8 mouse cellular contexts compared by ENCODE assay signal in the genomic region with DNA sequence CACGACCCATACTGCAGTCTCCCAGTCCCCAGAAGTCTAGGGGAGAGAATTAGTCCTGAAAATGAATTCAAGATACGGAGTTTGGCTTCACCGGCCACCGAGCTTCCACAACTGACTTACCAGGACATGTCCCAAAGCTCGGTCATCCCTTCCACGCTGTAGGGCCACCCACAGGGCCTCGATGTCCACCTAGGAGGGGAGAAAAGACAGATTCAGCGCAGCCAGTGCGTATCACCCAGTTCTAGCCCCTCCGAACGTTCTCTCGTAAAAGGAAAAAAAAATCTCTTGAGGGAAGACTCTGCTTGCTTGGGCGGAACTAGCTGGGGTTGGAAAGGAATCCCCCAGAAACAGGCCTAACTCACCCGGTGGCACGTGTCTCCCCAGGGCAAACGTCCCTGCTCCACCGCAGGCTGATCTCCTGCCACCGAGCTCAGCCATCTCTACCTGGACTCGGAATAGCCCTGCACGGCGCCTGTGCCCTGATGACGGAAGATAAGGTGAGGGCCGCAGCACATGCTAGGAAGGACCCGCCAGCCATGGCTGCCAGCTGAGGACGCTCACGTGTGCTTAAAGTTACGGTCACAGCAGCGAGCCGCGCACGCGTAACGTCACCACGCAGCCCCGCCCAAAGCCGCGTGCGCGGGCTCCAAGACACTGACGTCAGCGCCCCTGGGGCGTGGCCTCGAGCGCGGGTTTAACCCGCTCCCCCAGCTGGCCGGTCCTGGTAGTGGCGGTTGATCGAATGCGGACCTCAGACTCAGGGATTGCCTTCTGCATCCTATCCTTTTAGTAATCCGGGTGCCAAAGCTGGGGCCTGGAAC. TPM values are rescaled to one million over a fixed set of nuclear protein-coding genes. Genes with fewer than 3 reads are reported as not detected.
DNase-seq lines count a peak whose midpoint lies in the region; ATAC-seq and TF ChIP-seq lines count a peak whose summit lies in the region.

No protein-coding gene starts in this region.

- H3K4me3 ChIP-seq in C2C12 (ENCODE audit: insufficient read depth, poor library complexity, severe bottlenecking), result peak overlapping the region; percentile 88
- H3K4me3 ChIP-seq in erythroblast, embryonic 14.5 days (replicated peaks), result peak overlapping the region; percentile 87
- peak overlapping the region; percentile 70 for H3K4me3 ChIP-seq in heart, embryonic 12.5 days
- H3K4me3 ChIP-seq in kidney, postnatal 0 days (replicated peaks; ENCODE audit: low read depth, low read length), result peak overlapping the region; percentile 46
- H3K4me3 ChIP-seq in liver, embryonic 11.5 days (ENCODE audit: low read depth, low read length), result peak overlapping the region; percentile 77
- H3K4me3 ChIP-seq in stomach, embryonic 14.5 days (ENCODE audit: low read depth, low read length), result peak overlapping the region; percentile 73

- H3K9me3 ChIP-seq in erythroblast, embryonic 14.5 days (ENCODE audit: control insufficient read depth, low read length), result no peaks in the 10 kb centered on the region
- 0 out of 2 replicates have a peak, but pooled peaks cover 3% of the 10 kb centered on the region for H3K9me3 ChIP-seq in heart, embryonic 12.5 days (replicated peaks)
- no peaks in the 10 kb centered on the region for H3K9me3 ChIP-seq in kidney, postnatal 0 days (replicated peaks; ENCODE audit: low read length)
- H3K9me3 ChIP-seq in liver, embryonic 11.5 days (ENCODE audit: control insufficient read depth, low read length), result no peaks in the 10 kb centered on the region
- no peaks in the 10 kb centered on the region for H3K9me3 ChIP-seq in stomach, embryonic 14.5 days (ENCODE audit: control insufficient read depth, low read depth, low read length)

- ATAC-seq in heart, embryonic 12.5 days (ENCODE audit: insufficient number of reproducible peaks, low FRiP score), result peak; percentile 98
- peak; percentile 94 for ATAC-seq in kidney, postnatal 0 days (replicated peaks; ENCODE audit: low FRiP score, low read depth)
- ATAC-seq in liver, embryonic 11.5 days (replicated peaks; ENCODE audit: low FRiP score), result peak; percentile 91
- ATAC-seq in stomach, embryonic 14.5 days (ENCODE audit: insufficient number of reproducible peaks, insufficient read depth, low FRiP score, low read depth), result peak; percentile 97

- TF ChIP-seq CTCF in C2C12 (IDR thresholded peaks at IDR 0.05; ENCODE audit: control insufficient read depth, insufficient read depth, insufficient read length), result peak; percentile 62
- TF ChIP-seq CTCF in brain, embryonic 14.5 days (IDR thresholded peaks at IDR 0.05; ENCODE audit: borderline replicate concordance, extremely low read depth, insufficient read depth, insufficient read length), result peak; percentile 70
- TF ChIP-seq CTCF in kidney, postnatal 0 days (IDR thresholded peaks at IDR 0.05; ENCODE audit: low read depth), result peak; percentile 84

- peak overlapping the region; percentile 91 for H3ac ChIP-seq in C2C12 (ENCODE audit: control insufficient read depth, insufficient read length, low read depth)

- peak overlapping the region; percentile 92 for H3K9ac ChIP-seq in heart, embryonic 12.5 days
- H3K9ac ChIP-seq in kidney, postnatal 0 days (ENCODE audit: low read depth, low read length), result peak overlapping the region; percentile 70
- peak overlapping the region; percentile 74 for H3K9ac ChIP-seq in liver, embryonic 11.5 days (ENCODE audit: low read depth, low read length)
- H3K9ac ChIP-seq in stomach, embryonic 14.5 days (replicated peaks; ENCODE audit: low read depth, low read length), result peak overlapping the region; percentile 90

- WGBS in heart, embryonic 12.5 days, result under 1% methylated on average over 51 of the region's 51 CpGs
- under 1% methylated on average over 51 of the region's 51 CpGs for WGBS in kidney, postnatal 0 days
- WGBS in liver, embryonic 11.5 days, result under 1% methylated on average over 51 of the region's 51 CpGs
- WGBS in stomach, embryonic 14.5 days, result under 1% methylated on average over 51 of the region's 51 CpGs

- peaks cover 37% of the 10 kb centered on the region for H3K36me3 ChIP-seq in C2C12 (ENCODE audit: control insufficient read depth, insufficient read depth)
- H3K36me3 ChIP-seq in erythroblast, embryonic 14.5 days (ENCODE audit: control insufficient read depth), result peaks cover 32% of the 10 kb centered on the region
- peaks cover 38% of the 10 kb centered on the region for H3K36me3 ChIP-seq in heart, embryonic 12.5 days
- peaks cover 24% of the 10 kb centered on the region for H3K36me3 ChIP-seq in kidney, postnatal 0 days (ENCODE audit: insufficient read depth, low read length)
- peaks cover 25% of the 10 kb centered on the region for H3K36me3 ChIP-seq in liver, embryonic 11.5 days (ENCODE audit: control insufficient read depth, insufficient read depth, low read length)
- H3K36me3 ChIP-seq in stomach, embryonic 14.5 days (ENCODE audit: control insufficient read depth, insufficient read depth, low read length), result peaks cover 28% of the 10 kb centered on the region

- peaks cover 33% of the 10 kb centered on the region for H3K79me3 ChIP-seq in C2C12 (ENCODE audit: low read depth)

- no peaks in the 10 kb centered on the region for H3K27me3 ChIP-seq in C2C12 (ENCODE audit: control insufficient read depth, insufficient read depth, insufficient read length)
- H3K27me3 ChIP-seq in erythroblast, embryonic 14.5 days (ENCODE audit: control insufficient read depth), result no peaks in the 10 kb centered on the region
- no peaks in the 10 kb centered on the region for H3K27me3 ChIP-seq in heart, embryonic 12.5 days (replicated peaks)
- H3K27me3 ChIP-seq in kidney, postnatal 0 days (ENCODE audit: insufficient read depth, low read length), result no peaks in the 10 kb centered on the region
- H3K27me3 ChIP-seq in liver, embryonic 11.5 days (replicated peaks; ENCODE audit: control insufficient read depth, insufficient read depth, low read length), result no peaks in the 10 kb centered on the region
- H3K27me3 ChIP-seq in stomach, embryonic 14.5 days (ENCODE audit: control insufficient read depth, insufficient read depth, low read length), result no peaks in the 10 kb centered on the region

- peaks cover 37% of the 10 kb centered on the region for H3K79me2 ChIP-seq in C2C12 (ENCODE audit: control insufficient read depth, insufficient read depth)

- peaks cover 38% of the 10 kb centered on the region for H3K4me1 ChIP-seq in erythroblast, embryonic 14.5 days (ENCODE audit: control insufficient read depth)
- peaks cover 11% of the 10 kb centered on the region for H3K4me1 ChIP-seq in heart, embryonic 12.5 days (replicated peaks)
- H3K4me1 ChIP-seq in kidney, postnatal 0 days (replicated peaks; ENCODE audit: insufficient read depth, low read length), result peaks cover 6% of the 10 kb centered on the region; the same call in 1 of the 2 replicates
- peaks cover 5% of the 10 kb centered on the region for H3K4me1 ChIP-seq in liver, embryonic 11.5 days (replicated peaks; ENCODE audit: control insufficient read depth, insufficient read depth, low read length)
- H3K4me1 ChIP-seq in stomach, embryonic 14.5 days (ENCODE audit: control insufficient read depth, insufficient read depth, low read length), result no peaks in the 10 kb centered on the region

- H3K4me2 ChIP-seq in heart, embryonic 12.5 days, result peak overlapping the region; percentile 87
- H3K4me2 ChIP-seq in kidney, postnatal 0 days (ENCODE audit: low read length), result peak overlapping the region; percentile 70
- peak overlapping the region; percentile 66 for H3K4me2 ChIP-seq in liver, embryonic 11.5 days
- H3K4me2 ChIP-seq in stomach, embryonic 14.5 days (replicated peaks; ENCODE audit: low read depth, low read length), result peak overlapping the region; percentile 80

- DNase-seq in brain, embryonic 14.5 days (ENCODE audit: low read depth), result peak; percentile 99
- peak; percentile 98 for DNase-seq in kidney, postnatal 0 days (ENCODE audit: low spot score)
- peak; percentile 99 for DNase-seq in liver, embryonic 11.5 days (ENCODE audit: low spot score)
- peak; percentile 100 for DNase-seq in naive thymus-derived CD4-positive, alpha-beta T cell, adult 2 months (ENCODE audit: low read depth)

- peak overlapping the region; percentile 86 for H3K27ac ChIP-seq in heart, embryonic 12.5 days (ENCODE audit: poor library complexity, severe bottlenecking)
- peak overlapping the region; percentile 87 for H3K27ac ChIP-seq in kidney, postnatal 0 days
- peak overlapping the region; percentile 83 for H3K27ac ChIP-seq in liver, embryonic 11.5 days (ENCODE audit: low read depth, low read length)
- peak overlapping the region; percentile 86 for H3K27ac ChIP-seq in stomach, embryonic 14.5 days (ENCODE audit: low read length)

- TF ChIP-seq POLR2A in brain, embryonic 14.5 days (IDR thresholded peaks at IDR 0.05; ENCODE audit: borderline replicate concordance, extremely low read depth, insufficient read depth, insufficient read length, poor library complexity, severe bottlenecking), result peak; percentile 69; the same call in 1 of the 2 replicates

TF ChIP-seq in C2C12, 6 proteins besides CTCF, POLR2A, EP300 and RAD21 (continues in another document):
- peak; percentile 99 for TF ChIP-seq MAX (IDR thresholded peaks at IDR 0.05)

RNA-seq across cellular contexts. Expression of a gene that starts 7.6 kb away (rescaled TPM):
- polyA plus RNA-seq in C2C12 (2012; fragmentation: generic; extraction: Trizol), result 0.04 TPM
- 0.56 and 0.79 TPM in 2 replicates for polyA plus RNA-seq in brain, embryonic 14.5 days (2012; rRNA removed)
- 0.15 and 0.20 TPM in 2 replicates for polyA plus RNA-seq in erythroblast, embryonic 14.5 days (2012)
- 0.23 and 0.60 TPM in 2 replicates for polyA plus RNA-seq in heart, embryonic 12.5 days (2016; fragmentation: Nextera tagmentation; extraction: Ambion mirVana)
- polyA plus RNA-seq in kidney, postnatal 0 days (2015; fragmentation: Nextera tagmentation; extraction: Ambion mirVana), result 0.42 and 0.83 TPM in 2 replicates
- 5.6 and 6.0 TPM in 2 replicates for polyA plus RNA-seq in liver, embryonic 11.5 days (2014; fragmentation: Nextera tagmentation; extraction: Ambion mirVana)
- polyA plus RNA-seq in stomach, embryonic 14.5 days (2014; fragmentation: Nextera tagmentation; extraction: Ambion mirVana), result 1.1 and 1.3 TPM in 2 replicates

RNA-seq across cellular contexts. Expression of a gene that starts 18.3 kb away (rescaled TPM):
- polyA plus RNA-seq in C2C12 (2012; fragmentation: generic; extraction: Trizol), result 90.7 TPM
- polyA plus RNA-seq in brain, embryonic 14.5 days (2012; rRNA removed), result 91.9 and 113 TPM in 2 replicates
- polyA plus RNA-seq in erythroblast, embryonic 14.5 days (2012), result 2.3 and 2.8 TPM in 2 replicates
- 61.2 and 64.1 TPM in 2 replicates for polyA plus RNA-seq in heart, embryonic 12.5 days (2016; fragmentation: Nextera tagmentation; extraction: Ambion mirVana)
- polyA plus RNA-seq in kidney, postnatal 0 days (2015; fragmentation: Nextera tagmentation; extraction: Ambion mirVana), result 63.8 and 66.5 TPM in 2 replicates
- 74.5 and 82.1 TPM in 2 replicates for polyA plus RNA-seq in liver, embryonic 11.5 days (2014; fragmentation: Nextera tagmentation; extraction: Ambion mirVana)
- 82.8 and 86.2 TPM in 2 replicates for polyA plus RNA-seq in stomach, embryonic 14.5 days (2014; fragmentation: Nextera tagmentation; extraction: Ambion mirVana)

RNA-seq across cellular contexts. Expression of a gene that starts 52.7 kb away (rescaled TPM):
- 41.0 TPM for polyA plus RNA-seq in C2C12 (2012; fragmentation: generic; extraction: Trizol)
- polyA plus RNA-seq in brain, embryonic 14.5 days (2012; rRNA removed), result 8.8 and 12.8 TPM in 2 replicates
- 0.79 and 0.95 TPM in 2 replicates for polyA plus RNA-seq in erythroblast, embryonic 14.5 days (2012)
- 29.8 and 32.6 TPM in 2 replicates for polyA plus RNA-seq in heart, embryonic 12.5 days (2016; fragmentation: Nextera tagmentation; extraction: Ambion mirVana)
- polyA plus RNA-seq in kidney, postnatal 0 days (2015; fragmentation: Nextera tagmentation; extraction: Ambion mirVana), result 24.5 and 26.4 TPM in 2 replicates
- polyA plus RNA-seq in liver, embryonic 11.5 days (2014; fragmentation: Nextera tagmentation; extraction: Ambion mirVana), result 13.2 and 13.7 TPM in 2 replicates
- polyA plus RNA-seq in stomach, embryonic 14.5 days (2014; fragmentation: Nextera tagmentation; extraction: Ambion mirVana), result 34.6 and 35.5 TPM in 2 replicates

Comparison
In these comparisons a context has a peak if more than half of its experiments do, and no peak if none do; other contexts are left out.
1. Peak in every context shown above with its lines: DNase-seq, ATAC-seq, H3K4me3 ChIP-seq and H3K27ac ChIP-seq.
2. RNA of a gene that starts 18.3 kb away (polyA plus RNA-seq): 91.9 to 113 TPM in brain, embryonic 14.5 days, 90.7 TPM in C2C12 (single experiment), 82.8 to 86.2 TPM in stomach, embryonic 14.5 days, 74.5 to 82.1 TPM in liver, embryonic 11.5 days, 63.8 to 66.5 TPM in kidney, postnatal 0 days and 61.2 to 64.1 TPM in heart, embryonic 12.5 days; 2.3 to 2.8 TPM in erythroblast, embryonic 14.5 days; every median in the first group is over 10 times any median in the second.